Mouse (Mus musculus) heart, postnatal 36 days (tissue): ENCODE measurements around the gene Gm3139. TPM values are rescaled to one million over a fixed set of nuclear protein-coding genes. Genes with fewer than 3 reads are reported as not detected.
"Not testable (repeated sequence)": the region's sequence is repeated elsewhere in the genome, so short reads cannot be mapped to it uniquely, and the experiment has no call there.

Source experiments
- DNase-seq, 2 experiments: peaks; one replicate each; pipeline ENCODE4 v3.0.0; 2021 to 2022
- intact Hi-C: fragments of 180-260 bp; cut with DNase I; formaldehyde crosslinking; loops from one replicate; pipeline ENCODE4 v1.15.1; 2025
- total RNA-seq, 2 experiments: library from RNA; stranded (reverse); gene quantifications; 2 replicates each; pipeline ENCODE4 v1.2.3; 2021

The Gm3139 gene
- total RNA-seq: not detected

DNA sequence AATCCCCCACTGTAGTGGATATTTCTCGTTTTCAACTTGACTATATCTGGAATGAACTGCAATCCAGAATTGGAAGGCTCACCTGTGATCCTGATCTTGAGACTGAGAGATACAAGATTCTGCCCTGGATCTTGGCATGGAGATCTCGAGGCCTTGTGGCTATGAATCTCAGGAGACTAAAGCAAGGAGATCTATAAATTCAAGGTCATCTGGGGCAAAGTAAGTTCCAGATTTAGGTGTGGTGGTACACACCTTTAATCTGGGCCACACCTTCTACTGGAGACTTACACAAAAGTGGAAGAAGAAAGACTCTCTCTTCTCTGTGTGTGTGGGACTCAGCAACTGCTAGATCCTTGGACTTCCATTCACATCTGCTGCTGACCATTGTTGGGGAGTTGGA lies at the start of gene Gm3139:
Gene Gm3139 (plus strand): TSS at position 301 of the 400 bp plus-strand sequence.
- intact Hi-C loops, DNase-seq: not testable (repeated sequence)

Other genes starting within 250 kb of the Gm3139 start
- gene A430089I19Rik, start 219.5 kb upstream of the Gm3139 start, total RNA-seq: not detected
- not detected for gene Gm6502, start 211.9 kb upstream of the Gm3139 start, total RNA-seq
- not detected for gene AA792892, start 186.5 kb upstream of the Gm3139 start, total RNA-seq
- gene Gm7682, start 80.5 kb upstream of the Gm3139 start, total RNA-seq: not detected
- gene Gm3147, start 90.1 kb downstream of the Gm3139 start, total RNA-seq: not detected
- not detected for gene Gm6509, start 97.7 kb downstream of the Gm3139 start, total RNA-seq
- not detected for gene Gm6205, start 122.1 kb downstream of the Gm3139 start, total RNA-seq